Mouse (Mus musculus) left cerebral cortex, adult 11 months (tissue): ENCODE measurements around the gene Myo9b.
A peak's percentile ranks its signal among the peaks of the same experiment; 100 is the strongest.
"Not testable (repeated sequence)": the region's sequence is repeated elsewhere in the genome, so short reads cannot be mapped to it uniquely, and the experiment has no call there.

ENCODE experiments used
- DNase-seq: peaks from one replicate; pipeline ENCODE4 v3.0.0; 2022; ENCODE audit warnings: low spot score

Myo9b gene

GRCm38 (mm10) chr8:71272286-71273150 is at the start of gene Myo9b, which contains the start of gene Haus8:
Gene Myo9b, plus strand, starts transcription at chr8:71272714.
Gene Haus8, minus strand, starts transcription at chr8:71272934.
- peak; percentile 98 for DNase-seq

GRCm38 (mm10) chr8:71224560-71224959 is 48.0 kb upstream of the Myo9b start:
- no peak for DNase-seq

GRCm38 (mm10) chr8:71242757-71243156 is 29.8 kb upstream of the Myo9b start:
- no peak for DNase-seq

GRCm38 (mm10) chr8:71248203-71248602 is 24.3 kb upstream of the Myo9b start:
- no peak for DNase-seq

- no peak for DNase-seq
Measured at GRCm38 (mm10) chr8:71256545-71257232, 15.8 kb upstream of the Myo9b start.

GRCm38 (mm10) chr8:71261234-71261633 is 11.3 kb upstream of the Myo9b start:
- no peak for DNase-seq

GRCm38 (mm10) chr8:71267690-71268089 is 4.8 kb upstream of the Myo9b start:
- DNase-seq = no peak

- not testable (repeated sequence) for DNase-seq
Measured at GRCm38 (mm10) chr8:71268286-71268685, 4.2 kb upstream of the Myo9b start.

GRCm38 (mm10) chr8:71271630-71272029 is 884 bp upstream of the Myo9b start:
- no peak for DNase-seq

- no peak for DNase-seq
Measured at GRCm38 (mm10) chr8:71273151-71273510, 617 bp downstream of the Myo9b start.

- DNase-seq = no peak
Measured at GRCm38 (mm10) chr8:71274478-71274877, 2.0 kb downstream of the Myo9b start.

- DNase-seq = no peak
Measured at GRCm38 (mm10) chr8:71276166-71276565, 3.7 kb downstream of the Myo9b start.

GRCm38 (mm10) chr8:71279409-71279808 is 6.9 kb downstream of the Myo9b start:
- DNase-seq = not testable (repeated sequence)

- DNase-seq = not testable (repeated sequence)
Measured at GRCm38 (mm10) chr8:71281731-71282130, 9.2 kb downstream of the Myo9b start.

GRCm38 (mm10) chr8:71282621-71283020 is 10.1 kb downstream of the Myo9b start:
- DNase-seq = no peak

- DNase-seq = not testable (repeated sequence)
Measured at GRCm38 (mm10) chr8:71286223-71286622, 13.7 kb downstream of the Myo9b start.

- no peak for DNase-seq
Measured at GRCm38 (mm10) chr8:71288441-71288949, 16.0 kb downstream of the Myo9b start.

GRCm38 (mm10) chr8:71289098-71289497 is 16.6 kb downstream of the Myo9b start:
- DNase-seq = no peak

- no peak for DNase-seq
Measured at GRCm38 (mm10) chr8:71290211-71290610, 17.7 kb downstream of the Myo9b start.

GRCm38 (mm10) chr8:71290911-71291310 is 18.4 kb downstream of the Myo9b start:
- DNase-seq = no peak

- no peak for DNase-seq
Measured at GRCm38 (mm10) chr8:71291351-71291750, 18.8 kb downstream of the Myo9b start.

GRCm38 (mm10) chr8:71293930-71294329 is 21.4 kb downstream of the Myo9b start:
- not testable (repeated sequence) for DNase-seq

- no peak for DNase-seq
Measured at GRCm38 (mm10) chr8:71296188-71296621, 23.7 kb downstream of the Myo9b start.
